ENCODE assay signal across 8 mouse cellular contexts in the genomic region with DNA sequence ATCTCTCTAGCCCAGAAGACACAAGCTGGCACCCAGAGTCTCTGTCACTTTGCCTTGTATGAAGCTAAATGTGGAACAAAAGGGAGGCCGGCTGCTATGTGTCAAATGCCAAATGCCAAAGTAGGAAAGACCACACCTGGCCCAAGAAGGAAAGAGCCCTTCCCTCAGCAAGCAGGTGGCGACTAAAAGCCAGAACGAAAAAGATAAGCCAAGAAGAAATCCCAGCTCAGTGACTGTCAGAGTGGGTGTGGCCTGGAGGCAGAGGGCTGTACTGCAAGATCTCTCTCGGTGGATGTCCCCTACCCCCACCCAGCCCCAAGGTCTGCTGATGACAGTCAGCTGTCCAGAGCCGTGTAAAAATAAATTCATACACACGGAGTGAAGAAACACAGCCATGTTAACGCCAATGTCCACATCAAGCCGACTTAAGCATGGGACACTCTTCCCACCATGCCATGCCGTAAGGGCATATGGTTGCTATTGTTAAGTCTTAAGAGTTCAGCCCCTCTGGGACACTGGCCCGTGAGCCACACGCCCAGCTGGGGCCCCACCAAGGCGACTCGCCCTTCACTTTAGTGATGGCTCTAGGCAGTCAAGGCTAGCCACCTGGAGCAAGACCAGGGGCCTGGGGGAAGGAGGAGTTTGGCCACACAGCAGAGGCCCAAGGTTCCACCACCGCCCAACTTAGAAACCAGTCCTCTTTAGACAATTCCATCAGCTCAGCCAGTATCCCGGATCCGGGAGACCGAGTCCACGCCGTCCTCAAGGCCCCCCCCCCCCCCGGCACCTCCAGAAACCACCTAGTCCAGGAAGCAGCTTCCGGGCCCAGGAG. TPM values are rescaled to one million over a fixed set of nuclear protein-coding genes. Genes with fewer than 3 reads are reported as not detected.
A peak's percentile ranks its signal among the peaks of the same experiment; 100 is the strongest.
DNase-seq lines count a peak whose midpoint lies in the region; ATAC-seq and TF ChIP-seq lines count a peak whose summit lies in the region.

No protein-coding gene starts in this region.

- no peak for DNase-seq in kidney, adult 8-10 months
- DNase-seq in adrenal gland, adult 8-10 months = peak; percentile 77
- peak; percentile 62 for DNase-seq in forebrain, postnatal 0 days
- DNase-seq in midbrain, embryonic 11.5 days (ENCODE audit: low spot score, missing footprints) = peak; percentile 95
- DNase-seq in thymus, postnatal 4 days = peak; percentile 56
- no peak for DNase-seq in left cerebral cortex, adult 18-20 months (ENCODE audit: low spot score in 2 of 2)

- H3K4me1 ChIP-seq in kidney, embryonic 16.5 days (ENCODE audit: insufficient read depth, low read length) = peaks cover 76% of the 10 kb centered on the region
- peaks cover 24% of the 10 kb centered on the region for H3K4me1 ChIP-seq in forebrain, postnatal 0 days (ENCODE audit: insufficient read depth)
- peaks cover 18% of the 10 kb centered on the region for H3K4me1 ChIP-seq in intestine, postnatal 0 days (replicated peaks; ENCODE audit: control insufficient read depth, insufficient read depth, low read length)
- peaks cover 37% of the 10 kb centered on the region for H3K4me1 ChIP-seq in midbrain, embryonic 11.5 days (ENCODE audit: control insufficient read depth, insufficient read depth, low read length)

- peak overlapping the region; percentile 100 for H3K9ac ChIP-seq in kidney, embryonic 16.5 days (replicated peaks; ENCODE audit: low read length)
- H3K9ac ChIP-seq in forebrain, postnatal 0 days = peak overlapping the region; percentile 96
- peak overlapping the region; percentile 98 for H3K9ac ChIP-seq in intestine, postnatal 0 days (ENCODE audit: low read depth, low read length)
- H3K9ac ChIP-seq in midbrain, embryonic 11.5 days (ENCODE audit: low read length) = peak overlapping the region; percentile 100

- no peaks in the 10 kb centered on the region for H3K9me3 ChIP-seq in kidney, embryonic 16.5 days (ENCODE audit: low read length)
- H3K9me3 ChIP-seq in forebrain, postnatal 0 days (ENCODE audit: low read length) = no peaks in the 10 kb centered on the region
- H3K9me3 ChIP-seq in intestine, postnatal 0 days (ENCODE audit: control insufficient read depth) = no peaks in the 10 kb centered on the region
- no peaks in the 10 kb centered on the region for H3K9me3 ChIP-seq in midbrain, embryonic 11.5 days (ENCODE audit: control insufficient read depth, low read length)

- H3K27ac ChIP-seq in kidney, embryonic 16.5 days (ENCODE audit: low read length) = peak overlapping the region; percentile 97
- H3K27ac ChIP-seq in forebrain, postnatal 0 days (ENCODE audit: low read depth, low read length) = peak overlapping the region; percentile 91
- peak overlapping the region; percentile 99 for H3K27ac ChIP-seq in intestine, postnatal 0 days (ENCODE audit: low read depth, low read length)
- peak overlapping the region; percentile 92 for H3K27ac ChIP-seq in midbrain, embryonic 11.5 days (ENCODE audit: low read depth, low read length)

- peak overlapping the region; percentile 99 for H3K4me3 ChIP-seq in kidney, embryonic 16.5 days (ENCODE audit: low read length)
- H3K4me3 ChIP-seq in forebrain, postnatal 0 days (ENCODE audit: low read depth, low read length) = peak overlapping the region; percentile 91
- H3K4me3 ChIP-seq in intestine, postnatal 0 days (ENCODE audit: low read depth, low read length) = peak overlapping the region; percentile 95
- peak overlapping the region; percentile 98 for H3K4me3 ChIP-seq in midbrain, embryonic 11.5 days (ENCODE audit: low read depth, low read length)

- H3K27me3 ChIP-seq in kidney, embryonic 16.5 days (ENCODE audit: insufficient read depth, low read length) = 0 out of 2 replicates have a peak, but pooled peaks cover 4% of the 10 kb centered on the region
- 0 out of 2 replicates have a peak, but pooled peaks cover 2% of the 10 kb centered on the region for H3K27me3 ChIP-seq in forebrain, postnatal 0 days (ENCODE audit: insufficient read depth, low read length)
- H3K27me3 ChIP-seq in intestine, postnatal 0 days (replicated peaks; ENCODE audit: control insufficient read depth, insufficient read depth, low read length) = no peaks in the 10 kb centered on the region
- H3K27me3 ChIP-seq in midbrain, embryonic 11.5 days (ENCODE audit: control insufficient read depth, insufficient read depth, low read length) = peaks cover 7% of the 10 kb centered on the region; the same call in 1 of the 2 replicates

- peaks cover 29% of the 10 kb centered on the region for H3K36me3 ChIP-seq in kidney, embryonic 16.5 days (ENCODE audit: insufficient read depth, low read length)
- peaks cover 28% of the 10 kb centered on the region for H3K36me3 ChIP-seq in forebrain, postnatal 0 days (ENCODE audit: insufficient read depth)
- H3K36me3 ChIP-seq in intestine, postnatal 0 days (ENCODE audit: control insufficient read depth, insufficient read depth) = peaks cover 35% of the 10 kb centered on the region
- peaks cover 16% of the 10 kb centered on the region for H3K36me3 ChIP-seq in midbrain, embryonic 11.5 days (ENCODE audit: control insufficient read depth, insufficient read depth, low read length)

- TF ChIP-seq CTCF in forebrain, postnatal 0 days (IDR thresholded peaks at IDR 0.05; ENCODE audit: low read depth) = peak; percentile 45
- peak; percentile 47 for TF ChIP-seq CTCF in intestine, postnatal 0 days (IDR thresholded peaks at IDR 0.05; ENCODE audit: low read depth)

- 3% methylated on average over 21 of the region's 21 CpGs for WGBS in kidney, embryonic 16.5 days
- WGBS in forebrain, postnatal 0 days = 2% methylated on average over 21 of the region's 21 CpGs
- 2% methylated on average over 17 of the region's 21 CpGs for WGBS in intestine, postnatal 0 days
- WGBS in midbrain, embryonic 11.5 days = 8% methylated on average over 21 of the region's 21 CpGs

- ATAC-seq in kidney, embryonic 16.5 days (ENCODE audit: low FRiP score, low TSS enrichment) = no peak
- peak; percentile 44 for ATAC-seq in forebrain, postnatal 0 days
- ATAC-seq in intestine, postnatal 0 days = peak; percentile 17
- ATAC-seq in midbrain, embryonic 11.5 days (ENCODE audit: low FRiP score) = peak; percentile 57

- peak overlapping the region; percentile 72 for H3K4me2 ChIP-seq in kidney, embryonic 16.5 days (replicated peaks; ENCODE audit: low read depth, low read length)
- H3K4me2 ChIP-seq in forebrain, postnatal 0 days (ENCODE audit: low read depth) = peak overlapping the region; percentile 88
- H3K4me2 ChIP-seq in intestine, postnatal 0 days (replicated peaks; ENCODE audit: low read depth) = peak overlapping the region; percentile 86
- peak overlapping the region; percentile 86 for H3K4me2 ChIP-seq in midbrain, embryonic 11.5 days

RNA-seq across cellular contexts. Expression of gene Akt1, which starts 1.7 kb away (rescaled TPM):
- polyA plus RNA-seq in kidney, embryonic 16.5 days (2015; fragmentation: Nextera tagmentation; extraction: Ambion mirVana) = 49.5 TPM in 2 replicates
- 100 to 1,000 TPM; 275 to 460 (median 313) TPM for total RNA-seq in adrenal gland, adult 8-10 months (2022)
- 213 and 215 TPM in 2 replicates for total RNA-seq in forebrain, postnatal 0 days (2014; rRNA removed)
- 117 TPM in 2 replicates for polyA plus RNA-seq in forebrain, postnatal 0 days (2015; fragmentation: Nextera tagmentation; extraction: Ambion mirVana)
- 121 and 125 TPM in 2 replicates for polyA plus RNA-seq in intestine, postnatal 0 days (2015; fragmentation: Nextera tagmentation; extraction: Ambion mirVana)
- polyA plus RNA-seq in midbrain, embryonic 11.5 days (2014; fragmentation: Nextera tagmentation; extraction: Ambion mirVana) = 62.5 and 82.6 TPM in 2 replicates
- total RNA-seq in left cerebral cortex, adult 18-20 months (2021) = 100 to 1,000 TPM; 161 to 169 TPM

RNA-seq across cellular contexts. Expression of gene Zbtb42, which starts 5.7 kb away (rescaled TPM):
- polyA plus RNA-seq in kidney, embryonic 16.5 days (2015; fragmentation: Nextera tagmentation; extraction: Ambion mirVana) = 6.4 and 7.0 TPM in 2 replicates
- 10 to 100 TPM in 3 of 4 experiments, 1 to 10 TPM in 1; 8.7 to 20.1 (median 15.9) TPM for total RNA-seq in adrenal gland, adult 8-10 months (2022)
- total RNA-seq in forebrain, postnatal 0 days (2014; rRNA removed) = 1.0 and 3.5 TPM in 2 replicates
- polyA plus RNA-seq in forebrain, postnatal 0 days (2015; fragmentation: Nextera tagmentation; extraction: Ambion mirVana) = 0.77 and 1.2 TPM in 2 replicates
- 8.1 and 8.3 TPM in 2 replicates for polyA plus RNA-seq in intestine, postnatal 0 days (2015; fragmentation: Nextera tagmentation; extraction: Ambion mirVana)
- polyA plus RNA-seq in midbrain, embryonic 11.5 days (2014; fragmentation: Nextera tagmentation; extraction: Ambion mirVana) = 4.8 and 5.1 TPM in 2 replicates
- 1 to 10 TPM; 1.1 to 1.5 TPM for total RNA-seq in left cerebral cortex, adult 18-20 months (2021)

RNA-seq across cellular contexts. Expression of gene Siva1, which starts 28.5 kb away (rescaled TPM):
- polyA plus RNA-seq in kidney, embryonic 16.5 days (2015; fragmentation: Nextera tagmentation; extraction: Ambion mirVana) = 273 and 296 TPM in 2 replicates
- 10 to 100 TPM; 37.0 to 73.9 (median 51.5) TPM for total RNA-seq in adrenal gland, adult 8-10 months (2022)
- total RNA-seq in forebrain, postnatal 0 days (2014; rRNA removed) = 28.0 and 31.4 TPM in 2 replicates
- polyA plus RNA-seq in forebrain, postnatal 0 days (2015; fragmentation: Nextera tagmentation; extraction: Ambion mirVana) = 50.5 and 61.5 TPM in 2 replicates
- 52.6 and 54.5 TPM in 2 replicates for polyA plus RNA-seq in intestine, postnatal 0 days (2015; fragmentation: Nextera tagmentation; extraction: Ambion mirVana)
- 182 and 230 TPM in 2 replicates for polyA plus RNA-seq in midbrain, embryonic 11.5 days (2014; fragmentation: Nextera tagmentation; extraction: Ambion mirVana)
- total RNA-seq in left cerebral cortex, adult 18-20 months (2021) = 10 to 100 TPM; 21.6 to 22.0 TPM

RNA-seq across cellular contexts. Expression of gene Cep170b, which starts 47.3 kb away (rescaled TPM):
- polyA plus RNA-seq in kidney, embryonic 16.5 days (2015; fragmentation: Nextera tagmentation; extraction: Ambion mirVana) = 15.7 and 17.5 TPM in 2 replicates
- 10 to 100 TPM; 43.6 to 74.0 (median 59.1) TPM for total RNA-seq in adrenal gland, adult 8-10 months (2022)
- 67.0 and 86.7 TPM in 2 replicates for total RNA-seq in forebrain, postnatal 0 days (2014; rRNA removed)
- 22.4 and 31.6 TPM in 2 replicates for polyA plus RNA-seq in forebrain, postnatal 0 days (2015; fragmentation: Nextera tagmentation; extraction: Ambion mirVana)
- 12.7 and 13.4 TPM in 2 replicates for polyA plus RNA-seq in intestine, postnatal 0 days (2015; fragmentation: Nextera tagmentation; extraction: Ambion mirVana)
- polyA plus RNA-seq in midbrain, embryonic 11.5 days (2014; fragmentation: Nextera tagmentation; extraction: Ambion mirVana) = 5.2 and 5.5 TPM in 2 replicates
- total RNA-seq in left cerebral cortex, adult 18-20 months (2021) = 100 to 1,000 TPM; 267 to 284 TPM

RNA-seq across cellular contexts. Expression of gene Adssl1, which starts 53.1 kb away (rescaled TPM):
- polyA plus RNA-seq in kidney, embryonic 16.5 days (2015; fragmentation: Nextera tagmentation; extraction: Ambion mirVana) = 10.7 and 12.7 TPM in 2 replicates
- total RNA-seq in adrenal gland, adult 8-10 months (2022) = 10 to 100 TPM; 15.2 to 53.1 (median 30.7) TPM
- total RNA-seq in forebrain, postnatal 0 days (2014; rRNA removed) = 1.8 and 2.2 TPM in 2 replicates
- 3.4 and 4.7 TPM in 2 replicates for polyA plus RNA-seq in forebrain, postnatal 0 days (2015; fragmentation: Nextera tagmentation; extraction: Ambion mirVana)
- polyA plus RNA-seq in intestine, postnatal 0 days (2015; fragmentation: Nextera tagmentation; extraction: Ambion mirVana) = 0.57 and 0.67 TPM in 2 replicates
- polyA plus RNA-seq in midbrain, embryonic 11.5 days (2014; fragmentation: Nextera tagmentation; extraction: Ambion mirVana) = 1.9 and 2.7 TPM in 2 replicates
- total RNA-seq in left cerebral cortex, adult 18-20 months (2021) = 10 to 100 TPM; 16.4 to 19.7 TPM

Comparison
In these comparisons a context has a peak if more than half of its experiments do, and no peak if none do; other contexts are left out.
1. DNase-seq: peak in adrenal gland, adult 8-10 months (single experiment), forebrain, postnatal 0 days (single experiment), midbrain, embryonic 11.5 days (single experiment) and thymus, postnatal 4 days (single experiment); none in kidney, adult 8-10 months (0 of 2) and left cerebral cortex, adult 18-20 months (0 of 2).
2. Peak in every context shown above with its lines, with median percentiles within 50 percentile points of each other: H3K27ac ChIP-seq, H3K4me2 ChIP-seq, H3K4me3 ChIP-seq and H3K9ac ChIP-seq.